Mouse (Mus musculus) hematopoietic stem cell, adult 5-6 weeks (primary cell): Measurements from ENCODE around the gene Cd59b. TPM values are rescaled to one million over a fixed set of nuclear protein-coding genes. Genes with fewer than 3 reads are reported as not detected.
A peak's percentile ranks its signal among the peaks of the same experiment; 100 is the strongest.

ENCODE experiments used
- ATAC-seq, 2 experiments: fragments of 125-278 bp in 1 of 2; replicated peaks in 1 of 2; 2 replicates each; pipeline ENCODE4 v1.8.0; 2016 to 2017; ENCODE audit warnings: inconsistent platforms in 2 of 2, mild to moderate bottlenecking in 2 of 2, moderate number of reproducible peaks in 2 of 2, low read depth in 1 of 2, moderate TSS enrichment in 1 of 2; ENCODE audit not compliant: low FRiP score in 2 of 2, poor library complexity in 2 of 2, severe bottlenecking in 2 of 2, insufficient read depth in 1 of 2, low TSS enrichment in 1 of 2
- total RNA-seq: library from RNA; stranded (forward); fragments of 172-1452, 232-1000 nt; gene quantifications from 2 replicates; pipeline ENCODE4 v1.2.3, GENCODE M21; 2017

Cd59b gene
- total RNA-seq, 1 experiment from 2014 or later, result 12.7 TPM

GRCm38 (mm10) chr2:104130165-104130564, 60.5 kb downstream of the Cd59b start:
- peak in 1 of 2 experiments; percentile 32; a peak in 1 of 4 replicates for ATAC-seq

GRCm38 (mm10) chr2:104130969-104131368, 61.3 kb downstream of the Cd59b start:
- ATAC-seq, result no peak

GRCm38 (mm10) chr2:104132266-104132859, 62.7 kb downstream of the Cd59b start:
- ATAC-seq, result peak in 1 of 2 experiments; percentile 16; a peak in 1 of 4 replicates

- no peak for ATAC-seq
These were observed 63.6 kb downstream of the Cd59b start for GRCm38 (mm10) chr2:104133042-104133810.

GRCm38 (mm10) chr2:104134150-104135056, 64.8 kb downstream of the Cd59b start:
- peak; percentile 53 to 64; a peak in 3 of 4 replicates for ATAC-seq

- no peak for ATAC-seq
These were observed 66.3 kb downstream of the Cd59b start for GRCm38 (mm10) chr2:104135920-104136319.

Other genes starting within 250 kb of the Cd59b start
- 803 and 858 TPM in 2 replicates for gene Lmo2, start 111.9 kb upstream of the Cd59b start, total RNA-seq
- gene Fbxo3, start 42.1 kb upstream of the Cd59b start, total RNA-seq, result 99.2 and 102 TPM in 2 replicates
- gene 4931422A03Rik, start 41.5 kb upstream of the Cd59b start, total RNA-seq, result 0.56 TPM in 1 of 2 replicates, not detected in the other
- not detected in 2 replicates for gene Gm10912, start 4.0 kb upstream of the Cd59b start, total RNA-seq
- not detected in 2 replicates for gene Gm10799, start 1.3 kb upstream of the Cd59b start, total RNA-seq
- 12.6 and 22.4 TPM in 2 replicates for gene Cd59a, start 26.0 kb downstream of the Cd59b start, total RNA-seq
- not detected in 2 replicates for gene A930018P22Rik, start 52.9 kb downstream of the Cd59b start, total RNA-seq